Mouse (Mus musculus) testis, adult 2 months (tissue): ENCODE data around the gene Insl5.

Experiments used
- CTCF ChIP-seq: fragments of 200-500 bp; IDR thresholded peaks from 2 replicates; pipeline ENCODE4 v1.5.1; 2012; ENCODE audit warnings: low read depth, mild to moderate bottlenecking, inconsistent platforms, low read length, moderate library complexity; ENCODE audit not compliant: control insufficient read depth, insufficient read depth, insufficient replicate concordance
- POLR2A ChIP-seq: fragments of 200-500 bp; IDR thresholded peaks from 2 replicates; pipeline ENCODE4 v1.6.1; 2012; ENCODE audit warnings: low read depth, mild to moderate bottlenecking, inconsistent platforms, low read length, moderate library complexity; ENCODE audit not compliant: control insufficient read depth

DNA sequence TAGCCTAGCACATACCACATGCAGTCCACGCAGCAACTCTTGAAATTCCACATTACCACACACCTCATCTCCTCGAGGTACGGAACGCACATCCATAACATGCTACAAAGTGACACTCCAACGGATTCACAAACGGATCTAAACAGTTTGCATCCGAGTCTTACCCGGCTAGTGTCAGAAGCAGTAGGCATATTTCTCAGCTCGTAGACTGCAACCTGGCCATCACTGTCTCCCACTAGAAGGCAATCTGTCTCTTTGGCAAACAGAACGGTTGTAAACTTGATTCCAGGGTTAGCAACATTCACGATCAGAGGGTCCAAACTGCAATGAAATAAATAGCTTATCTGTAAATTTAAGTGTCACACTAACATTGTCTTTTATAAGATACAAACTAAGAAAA, 21.4 kb upstream of the Insl5 start:
- TF ChIP-seq CTCF (no peak), POLR2A (no peak)
